Mouse (Mus musculus): ENCODE results near the gene March6.

DNA sequence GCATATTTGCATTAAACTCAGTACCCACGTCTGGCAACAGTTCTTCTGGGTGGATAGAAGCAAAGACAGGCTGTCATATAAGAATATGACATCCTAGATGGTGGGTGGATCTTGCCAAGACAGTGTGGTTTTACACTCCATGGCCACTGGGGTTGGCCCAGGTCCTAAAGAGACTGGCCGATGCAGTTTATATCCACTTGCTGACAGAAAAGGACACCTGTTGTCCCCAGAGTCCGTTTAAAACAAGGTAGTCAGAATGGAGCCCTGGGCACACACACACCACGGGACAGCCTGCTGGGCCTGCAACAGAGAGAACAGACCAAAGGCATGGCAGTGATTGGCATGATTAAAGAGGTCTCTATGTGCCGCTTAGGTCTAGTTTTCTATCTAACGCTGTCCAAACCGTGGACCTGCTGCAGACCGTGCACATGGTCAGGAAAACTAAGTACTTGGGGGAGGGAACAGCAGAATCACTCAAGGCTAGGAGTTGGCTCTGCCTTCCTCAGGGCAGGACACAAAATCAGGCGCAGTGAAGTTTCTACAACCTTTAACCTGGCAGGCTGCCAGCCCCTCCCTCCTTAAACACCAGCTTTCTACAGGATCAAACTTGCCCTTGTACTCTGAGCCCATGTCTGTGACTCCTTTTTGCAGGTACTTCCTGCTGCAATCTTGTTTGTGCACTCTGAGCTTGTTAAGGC lies 38.6 kb upstream of the March6 start:
- TF ChIP-seq CTCF (IDR thresholded peaks at IDR 0.05; ENCODE audit: low read depth, low read length) (peak; percentile 13; the same call in 1 of the 2 replicates), POLR2A (IDR thresholded peaks at IDR 0.05; ENCODE audit: extremely low read depth, insufficient read depth, low read length) (no peak)

Measured in liver, adult 2 months (tissue).